Mouse (Mus musculus) spleen, postnatal 10 days (tissue): ENCODE results near the gene Fam102a.
A peak's percentile ranks its signal among the peaks of the same experiment; 100 is the strongest.

Experiments used
- DNase-seq, 2 experiments: peaks; one replicate each; pipeline ENCODE4 v3.0.0; 2021 to 2022; ENCODE audit warnings: low spot score in 2 of 2

Gene Fam102a

GRCm38 (mm10) chr2:32608141-32608777, 73.1 kb downstream of the Fam102a start:
- peak; percentile 64 to 70 for DNase-seq

DNA sequence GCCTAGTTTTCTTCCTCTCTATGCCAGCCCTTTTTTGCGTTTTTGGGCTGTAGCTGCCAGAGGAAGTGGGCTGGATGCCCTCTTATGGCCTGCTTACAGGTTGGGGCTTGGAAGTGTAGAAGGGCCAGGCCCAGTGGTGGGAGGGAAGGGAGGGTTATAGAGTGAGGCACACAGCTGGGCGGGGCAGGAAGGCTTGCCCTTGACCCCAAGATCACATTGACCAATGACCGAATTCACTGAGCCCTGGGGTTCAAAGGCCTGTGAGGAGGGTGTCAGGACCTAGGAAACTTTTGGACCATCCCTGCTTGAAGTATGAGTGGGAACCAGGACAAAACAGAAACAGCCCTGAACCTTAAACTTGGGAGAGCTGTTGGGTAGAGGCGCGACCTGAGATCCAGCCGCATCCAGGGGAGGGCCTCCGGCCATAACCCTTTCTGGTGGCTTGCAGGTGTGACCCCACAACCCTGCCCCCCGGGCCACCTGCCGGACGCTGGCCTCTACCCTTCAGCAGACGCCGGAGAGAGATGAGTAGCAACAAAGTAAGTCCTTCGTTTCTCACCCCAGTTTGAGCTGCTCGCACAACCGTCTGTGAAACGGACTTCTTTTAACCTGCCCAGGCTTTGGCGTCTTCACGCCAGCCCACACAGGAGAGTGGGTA, 73.8 kb downstream of the Fam102a start:
- no peak for DNase-seq

GRCm38 (mm10) chr2:32610610-32611229, 75.6 kb downstream of the Fam102a start:
- DNase-seq = peak; percentile 37 to 65

DNA sequence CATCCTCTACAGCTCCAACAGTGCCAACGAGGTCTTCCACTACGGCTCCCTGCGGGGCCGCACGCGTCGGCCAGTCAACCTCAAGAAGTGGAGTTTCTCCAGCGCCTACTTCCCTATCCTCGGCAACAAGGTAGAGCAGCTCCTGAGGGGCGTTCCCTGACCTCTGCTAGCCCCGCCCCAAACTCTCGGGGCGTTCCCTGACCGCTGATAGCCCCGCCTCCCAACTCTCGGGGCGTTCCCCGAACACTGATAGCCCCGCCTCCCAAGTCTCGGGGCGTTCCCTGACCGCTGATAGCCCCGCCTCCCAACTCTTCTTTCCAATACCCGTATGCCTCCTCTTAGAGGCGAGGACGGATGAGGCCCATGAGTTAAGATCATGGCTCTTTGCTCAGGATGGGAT, 77.1 kb downstream of the Fam102a start:
- DNase-seq = no peak

DNA sequence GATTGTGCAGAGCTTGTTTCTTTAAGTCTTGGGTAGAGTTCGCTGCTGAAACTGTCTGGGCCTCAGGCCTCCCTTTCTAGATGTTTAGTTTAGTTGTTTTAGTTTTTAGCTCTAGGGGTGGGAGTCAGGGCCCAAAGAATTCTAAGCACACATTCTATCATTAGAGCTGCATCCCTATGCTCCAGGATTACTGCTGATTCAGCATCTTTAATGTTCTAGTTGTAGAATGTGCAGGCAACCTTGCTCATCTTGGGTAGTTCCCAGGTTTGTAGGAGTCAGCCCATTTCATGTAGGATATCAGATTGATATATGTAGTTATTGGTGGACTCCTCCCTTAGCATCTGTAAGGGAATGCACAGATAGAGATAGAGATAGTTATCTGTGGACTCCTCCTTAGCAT, 82.0 kb downstream of the Fam102a start:
- no peak for DNase-seq

- peak in 1 of 2 experiments; percentile 45 for DNase-seq
Observed at GRCm38 (mm10) chr2:32617601-32618000, 82.5 kb downstream of the Fam102a start.

DNA sequence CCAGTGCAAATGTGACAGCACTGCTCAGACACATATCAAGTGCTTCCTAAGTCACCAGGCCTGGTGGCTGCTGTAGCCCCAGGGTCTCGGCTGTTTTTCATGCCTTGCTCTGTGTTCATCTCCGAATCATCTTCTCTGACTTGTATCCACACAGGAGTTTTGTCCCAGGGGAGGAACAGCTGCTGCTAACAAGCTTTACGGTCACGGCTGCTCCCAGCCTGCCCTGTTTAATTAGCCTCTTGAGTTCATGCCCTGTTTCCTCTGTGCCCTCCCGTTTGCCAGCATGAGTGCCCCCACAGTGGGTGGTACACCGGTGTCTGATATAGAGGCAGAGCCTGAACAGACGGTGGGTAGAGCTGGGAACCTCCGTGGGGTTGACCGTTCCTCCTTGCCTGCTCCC, 82.9 kb downstream of the Fam102a start:
- no peak for DNase-seq
